Mouse (Mus musculus) E14TG2a.4 (cell line): Measurements from ENCODE around the gene Hmgb2.

Experiments used
- CTCF ChIP-seq: conservative IDR thresholded peaks from 2 replicates; pipeline ENCODE4 v1.5.1; 2014; ENCODE audit warnings: low read length
- NANOG ChIP-seq: IDR thresholded peaks from 2 replicates; pipeline ENCODE4 v1.6.1; 2014; ENCODE audit warnings: borderline replicate concordance, low read length, mixed read lengths
- POU5F1 ChIP-seq: IDR thresholded peaks from 2 replicates; pipeline ENCODE4 v1.6.1; 2014; ENCODE audit warnings: low read length, borderline replicate concordance

DNA sequence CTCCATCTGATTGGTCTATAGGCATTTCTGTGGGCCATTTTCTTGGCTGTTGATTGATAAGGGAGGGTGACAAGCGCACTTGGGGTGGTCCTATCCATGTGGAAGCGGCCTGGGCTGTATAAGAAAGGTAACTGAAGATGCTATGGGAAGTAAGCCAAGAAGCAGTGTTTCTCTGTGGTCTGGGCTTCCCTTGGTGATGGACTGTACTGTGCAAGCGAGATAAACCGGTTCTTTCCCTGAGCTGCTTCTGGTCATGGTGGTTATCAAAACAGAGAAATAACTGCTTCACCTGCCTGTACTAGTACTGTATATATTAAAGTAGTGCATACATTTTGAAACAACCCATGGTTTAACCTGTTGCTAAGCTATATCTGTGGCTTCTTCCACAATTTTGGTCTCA is 19.8 kb upstream of the Hmgb2 start:
- TF ChIP-seq CTCF (no peak), NANOG (no peak), POU5F1 (no peak)
